Mouse (Mus musculus) cerebellum, postnatal 36 days (tissue): ENCODE results near the gene Cdc37.

ENCODE experiments used
- DNase-seq, 2 experiments: peaks; one replicate each; pipeline ENCODE4 v3.0.0; 2021 to 2022; ENCODE audit warnings: mixed read lengths in 2 of 2

Cdc37 gene

GRCm38 (mm10) chr9:21167140-21168097 lies 17.6 kb upstream of the Cdc37 start:
- no peak for DNase-seq

DNA sequence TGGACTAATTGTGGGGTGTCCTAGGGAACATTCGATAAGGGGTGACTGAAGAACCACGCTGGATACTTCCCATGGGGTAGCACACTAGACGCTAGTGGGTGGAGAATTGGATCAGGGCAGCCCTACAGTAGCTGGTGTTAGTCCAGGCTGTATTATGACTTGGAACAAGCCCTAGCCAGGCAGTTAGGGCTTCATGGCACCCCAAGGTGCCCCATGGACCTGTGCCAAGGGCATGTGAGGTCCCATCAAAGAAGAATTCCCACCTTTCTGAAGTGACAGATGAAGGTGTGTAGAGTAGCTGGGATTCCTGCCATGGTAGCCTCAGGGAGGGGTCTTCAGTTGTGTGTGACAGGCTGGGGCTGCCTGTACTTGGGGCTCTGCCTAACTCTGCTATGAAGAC lies 16.7 kb upstream of the Cdc37 start:
- DNase-seq, result no peak

DNA sequence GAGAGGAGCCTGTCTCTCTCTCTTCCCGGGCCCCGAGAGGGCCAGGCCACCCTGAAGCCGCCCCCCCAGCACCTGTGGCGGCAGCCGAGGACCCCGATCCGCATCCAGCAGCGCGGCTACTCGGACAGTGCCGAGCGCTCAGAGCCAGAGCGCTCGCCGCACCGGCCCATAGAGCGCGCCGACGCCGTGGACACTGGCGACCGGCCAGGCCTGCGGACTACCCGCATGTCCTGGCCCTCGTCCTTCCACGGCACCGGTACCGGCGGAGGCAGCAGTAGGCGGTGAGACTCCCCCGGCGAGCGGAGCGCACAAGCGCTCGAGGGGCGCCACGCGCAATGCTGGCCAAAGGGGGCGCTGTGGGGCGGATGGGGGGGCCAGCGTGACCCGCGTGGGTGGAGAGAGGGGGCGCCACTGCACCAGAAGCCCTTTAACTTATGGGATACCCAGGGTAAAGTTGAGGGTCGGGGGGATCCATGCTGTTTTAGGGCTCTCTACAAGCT lies 16.2 kb upstream of the Cdc37 start:
- peak in 1 of 2 experiments; percentile 36 for DNase-seq

DNA sequence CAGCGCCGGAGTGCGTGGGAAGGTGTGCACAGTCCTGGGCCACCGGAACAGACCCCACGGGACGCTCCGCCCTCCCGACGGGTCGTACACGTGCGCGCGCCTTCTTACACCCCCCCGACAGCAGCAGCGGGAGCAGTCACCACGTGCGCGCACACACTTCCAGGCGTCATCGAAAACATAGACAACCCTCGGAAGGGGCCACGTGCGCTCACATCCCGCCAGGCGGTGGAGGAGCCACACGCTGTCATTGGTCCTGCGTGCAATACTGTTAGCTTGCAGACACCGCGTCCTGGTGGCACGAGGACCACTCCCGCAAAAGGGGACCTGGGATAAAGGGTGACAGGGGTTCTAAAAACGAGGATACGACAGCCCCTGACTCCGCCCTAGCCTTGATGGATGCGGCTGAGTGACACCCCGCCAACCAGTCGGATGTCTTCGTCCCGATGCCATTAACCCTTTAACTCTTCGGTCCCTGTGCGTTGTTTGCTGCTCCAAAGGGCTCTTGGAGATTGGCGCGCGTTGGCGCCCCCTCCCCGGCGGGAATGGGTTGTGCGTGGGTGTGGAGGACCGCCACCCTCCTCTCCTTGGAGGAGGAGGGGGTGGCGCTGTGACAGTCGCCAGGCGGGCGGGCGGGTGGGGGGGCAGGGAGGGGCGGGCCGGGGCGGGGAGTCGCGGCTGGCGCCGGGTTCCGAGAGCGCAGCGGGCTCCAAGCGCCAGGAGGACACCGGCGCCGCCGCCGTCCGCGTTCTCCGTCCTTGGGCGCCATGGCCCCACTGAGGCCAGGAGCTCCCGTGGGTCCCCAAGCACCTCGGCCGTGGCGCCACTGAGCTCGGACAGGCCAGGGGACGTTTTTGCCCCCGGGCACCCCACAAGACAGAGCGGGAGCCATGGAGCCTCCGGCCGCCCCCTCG lies 15.5 kb upstream of the Cdc37 start, which contains the start of gene Pde4a:
Gene Pde4a (plus strand): TSS at position 674 of the 911 bp plus-strand sequence.
- DNase-seq, result no peak

DNA sequence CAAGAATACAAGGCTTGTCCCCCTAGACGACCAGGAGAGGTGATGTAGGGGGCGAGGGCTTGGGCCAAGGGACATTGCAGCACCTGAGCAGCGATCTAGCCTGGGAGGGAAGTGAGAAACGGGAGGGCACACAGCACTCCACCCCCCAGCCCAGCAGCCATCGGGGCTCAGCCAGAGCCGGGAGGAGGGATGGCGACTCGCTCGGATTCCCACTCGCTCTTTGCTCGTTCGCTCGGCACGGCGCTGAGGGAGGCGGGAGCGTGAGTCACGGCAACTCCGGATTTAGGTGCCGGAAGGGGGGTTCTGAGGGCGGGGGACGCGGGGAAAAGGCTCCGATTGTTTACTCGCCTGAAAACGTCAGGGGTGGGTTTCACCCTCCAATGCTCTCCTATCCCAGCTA lies 14.3 kb upstream of the Cdc37 start:
- DNase-seq, result no peak

DNA sequence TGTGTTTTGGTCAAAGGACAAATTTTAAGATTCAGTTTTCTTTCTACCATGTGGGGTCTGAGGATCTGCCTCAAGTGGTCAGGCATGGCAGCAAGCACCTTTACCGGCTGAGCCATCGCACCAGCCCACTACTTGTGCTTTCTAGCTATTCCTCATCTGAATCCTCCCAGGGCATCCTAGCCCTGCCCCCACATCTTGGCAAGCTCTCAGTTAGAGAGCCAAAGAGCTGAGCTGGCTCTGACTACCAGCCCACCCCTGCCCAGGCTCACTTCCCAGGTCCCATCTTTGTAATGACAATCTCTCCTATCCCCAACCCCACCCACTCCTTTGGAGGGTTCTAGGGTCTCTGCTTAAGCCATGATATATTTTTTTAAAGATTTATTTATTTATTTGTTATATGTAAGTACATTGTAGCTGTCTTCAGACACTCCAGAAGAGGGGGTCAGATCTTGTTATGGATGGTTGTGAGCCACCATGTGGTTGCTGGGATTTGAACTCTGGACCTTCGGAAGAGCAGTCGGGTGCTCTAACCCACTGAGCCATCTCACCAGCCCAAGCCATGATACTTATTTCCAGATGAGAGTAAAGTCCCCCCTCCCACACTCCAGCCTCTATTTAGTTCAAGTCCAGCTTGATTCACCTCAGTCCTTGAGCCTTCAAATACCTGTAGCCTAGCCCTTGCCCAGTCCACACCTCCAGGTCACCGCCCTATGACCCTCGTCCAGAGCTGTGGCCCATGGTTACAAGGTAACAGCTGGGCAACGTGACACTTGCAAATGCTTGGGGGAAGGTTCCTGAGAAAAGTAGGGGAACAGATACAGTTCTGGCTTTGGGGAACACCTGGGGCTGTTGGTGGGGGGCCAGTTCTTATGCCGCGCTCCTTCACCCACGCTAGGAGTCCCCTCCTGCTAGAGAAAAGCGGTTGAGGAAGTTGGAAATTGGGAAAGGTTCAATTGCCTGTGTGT lies 13.6 kb upstream of the Cdc37 start:
- DNase-seq, result no peak

GRCm38 (mm10) chr9:21161209-21161909 lies 11.6 kb upstream of the Cdc37 start:
- DNase-seq, result peak; percentile 92 to 93

DNA sequence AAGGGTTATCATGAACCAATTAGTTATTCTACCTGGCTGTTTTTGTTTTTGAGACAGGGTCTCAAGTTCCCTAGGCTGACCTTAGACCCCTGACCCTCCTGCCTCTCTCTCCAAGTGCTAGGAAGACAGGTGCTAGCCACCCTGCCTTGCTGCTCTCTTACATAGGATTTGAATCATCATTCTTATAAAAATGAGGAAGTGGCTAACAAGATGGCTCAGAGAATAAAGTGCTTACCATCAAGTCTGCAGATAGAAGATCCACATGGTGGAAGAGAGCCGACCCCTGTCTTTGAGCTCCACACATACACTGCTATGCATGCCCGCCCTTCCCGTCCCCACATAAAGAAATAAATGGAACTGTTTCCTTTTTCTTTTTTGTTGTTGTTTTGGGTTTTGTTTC lies 5.0 kb upstream of the Cdc37 start:
- no peak for DNase-seq

- DNase-seq, result no peak
These were observed 4.1 kb upstream of the Cdc37 start for GRCm38 (mm10) chr9:21153833-21154232.

- DNase-seq, result no peak
These were observed 3.5 kb upstream of the Cdc37 start for GRCm38 (mm10) chr9:21153331-21153730.

- DNase-seq, result peak in 1 of 2 experiments; percentile 27
These were observed 2.9 kb upstream of the Cdc37 start for GRCm38 (mm10) chr9:21152715-21153114.

DNA sequence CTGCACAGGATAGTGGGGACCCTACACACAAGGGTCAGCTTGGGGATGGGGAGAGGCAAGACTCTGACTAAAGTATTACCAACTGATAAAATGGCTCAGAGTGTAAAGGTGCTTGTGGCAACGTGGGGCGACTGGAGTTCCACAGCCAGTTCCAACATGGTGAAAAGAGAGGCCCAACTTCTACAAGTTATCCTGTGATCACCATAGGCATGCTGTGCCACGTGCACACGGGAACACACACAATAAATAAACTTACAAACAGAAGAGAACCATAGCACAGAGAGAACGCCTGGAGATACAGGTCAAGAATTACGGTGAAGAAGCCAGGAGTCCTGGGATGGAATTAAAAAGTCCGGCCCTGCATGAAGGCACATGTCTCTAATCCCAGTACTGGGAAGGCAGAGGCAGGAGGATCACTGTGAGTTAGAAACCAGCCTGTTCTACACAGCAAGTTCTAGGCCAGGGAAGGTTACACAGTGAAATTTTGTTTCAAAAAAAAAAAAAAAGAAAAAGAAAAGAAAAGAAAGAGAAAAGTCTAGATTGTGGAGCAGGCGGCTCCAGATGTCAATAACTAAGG lies 617 bp downstream of the Cdc37 start:
- no peak for DNase-seq

GRCm38 (mm10) chr9:21148427-21148826 lies 1.4 kb downstream of the Cdc37 start:
- DNase-seq, result no peak

GRCm38 (mm10) chr9:21146722-21147121 lies 3.1 kb downstream of the Cdc37 start:
- DNase-seq, result no peak

DNA sequence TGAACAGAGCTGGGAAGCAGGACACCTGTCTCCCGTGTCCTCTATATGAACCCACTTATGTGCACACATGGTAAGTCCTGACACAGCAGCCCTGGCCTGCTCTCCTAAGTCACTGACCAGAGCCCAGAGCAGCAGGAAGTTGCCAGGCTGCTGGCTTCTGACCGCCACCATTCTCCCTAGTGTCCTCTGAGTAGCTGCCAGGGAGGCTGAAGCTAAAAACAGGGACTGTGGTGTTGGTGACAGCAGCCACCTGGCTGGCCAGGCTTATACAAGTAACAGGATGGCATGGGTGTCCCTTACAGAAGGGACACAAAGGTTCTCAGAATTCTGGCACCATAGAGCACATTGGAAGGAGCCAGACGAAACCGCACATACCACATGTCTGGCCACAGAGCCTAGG lies 4.4 kb downstream of the Cdc37 start:
- DNase-seq, result no peak

GRCm38 (mm10) chr9:21144361-21144760 lies 5.4 kb downstream of the Cdc37 start:
- DNase-seq, result no peak

- DNase-seq, result no peak
These were observed 7.9 kb downstream of the Cdc37 start for GRCm38 (mm10) chr9:21141922-21142321.

- DNase-seq, result no peak
These were observed 11.4 kb downstream of the Cdc37 start for GRCm38 (mm10) chr9:21138386-21138785.

DNA sequence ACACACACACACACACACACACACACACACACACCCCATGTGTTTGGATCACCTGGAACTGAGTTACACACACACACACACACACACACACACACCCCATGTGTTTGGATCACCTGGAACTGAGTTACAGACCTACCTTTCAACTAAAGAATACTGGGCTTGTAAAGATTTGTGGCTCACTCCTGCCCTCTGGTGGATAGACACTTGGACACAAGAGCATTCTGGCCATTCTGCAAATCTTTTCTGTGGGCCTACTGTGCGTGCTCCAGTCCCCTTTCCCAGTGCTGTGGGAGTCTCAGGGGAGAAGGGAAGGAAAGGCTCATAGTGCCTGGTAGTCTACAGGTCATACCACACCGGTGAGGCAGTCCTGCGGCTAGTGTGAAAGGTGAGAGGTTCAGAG lies 12.6 kb downstream of the Cdc37 start:
- peak; percentile 53 to 67 for DNase-seq

DNA sequence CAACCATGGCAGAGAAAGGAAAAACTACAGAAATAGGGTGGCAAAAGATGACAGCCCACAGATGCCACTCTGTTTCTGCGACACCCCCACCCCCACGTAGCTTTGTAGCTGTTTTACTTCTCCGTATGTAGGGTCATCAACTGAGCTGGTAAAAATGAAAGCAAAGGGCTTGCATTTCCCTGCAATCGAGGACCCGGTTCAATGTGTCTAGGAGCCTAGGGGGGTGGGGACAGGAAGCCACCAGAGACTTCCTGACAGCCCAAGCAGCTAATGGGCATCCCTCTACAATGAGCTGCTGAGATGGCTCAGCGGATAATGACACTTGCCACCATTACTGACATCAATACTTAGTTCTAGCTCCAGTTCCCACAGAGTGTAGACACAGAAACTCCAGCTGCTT lies 13.4 kb downstream of the Cdc37 start:
- DNase-seq, result no peak

GRCm38 (mm10) chr9:21135941-21136381 lies 13.8 kb downstream of the Cdc37 start:
- no peak for DNase-seq
